Mouse (Mus musculus): Measurements from ENCODE around the gene Ilkap. TPM values are rescaled to one million over a fixed set of nuclear protein-coding genes. Genes with fewer than 3 reads are reported as not detected.

The Ilkap gene
- polyA plus RNA-seq, 1 experiment from 2014 or later: 147 TPM

GRCm38 (mm10) chr1:91434905-91435304 is 36.3 kb upstream of the Ilkap start:
- Histone ChIP-seq H3K9me3 (replicated peaks) (no peaks in the 10 kb centered on the region), H3K27me3 (no peaks in the 10 kb centered on the region), H3K9ac (no peak overlapping the region), H3K4me3 (no peak overlapping the region), H3K27ac (no peak overlapping the region), H3K4me2 (replicated peaks) (no peak overlapping the region), H3K36me3 (peaks cover 5% of the 10 kb centered on the region; the same call in 1 of the 2 replicates), H3K4me1 (peaks cover 6% of the 10 kb centered on the region)
- no peak for ATAC-seq (ENCODE audit: low FRiP score)
- whole genome bisulfite sequencing: 90% methylated on average over 8 of the region's 8 CpGs

- no peak for ATAC-seq (ENCODE audit: low FRiP score)
- 79% methylated on average over 7 of the region's 7 CpGs for WGBS
- Histone ChIP-seq H3K9ac (no peak overlapping the region), H3K27me3 (no peaks in the 10 kb centered on the region), H3K4me1 (no peaks in the 10 kb centered on the region), H3K9me3 (replicated peaks) (no peaks in the 10 kb centered on the region), H3K4me2 (replicated peaks) (no peak overlapping the region), H3K36me3 (peaks cover 4% of the 10 kb centered on the region; the same call in 1 of the 2 replicates), H3K4me3 (no peak overlapping the region), H3K27ac (no peak overlapping the region)
Observed at GRCm38 (mm10) chr1:91430761-91431160, 32.1 kb upstream of the Ilkap start.

GRCm38 (mm10) chr1:91429212-91429611 is 30.6 kb upstream of the Ilkap start:
- no peak for ATAC-seq (ENCODE audit: low FRiP score)
- 90% methylated on average over 10 of the region's 10 CpGs for WGBS
- H3K9me3 ChIP-seq (replicated peaks): no peaks in the 10 kb centered on the region
- no peak overlapping the region for H3K4me3 ChIP-seq
- H3K27me3 ChIP-seq: no peaks in the 10 kb centered on the region
- no peak overlapping the region for H3K27ac ChIP-seq
- no peak overlapping the region for H3K9ac ChIP-seq
- H3K4me1 ChIP-seq: no peaks in the 10 kb centered on the region
- H3K4me2 ChIP-seq (replicated peaks): no peak overlapping the region
- peaks cover 7% of the 10 kb centered on the region; the same call in 1 of the 2 replicates for H3K36me3 ChIP-seq

- no peak overlapping the region for H3K9ac ChIP-seq
- H3K9me3 ChIP-seq (replicated peaks): no peaks in the 10 kb centered on the region
- H3K36me3 ChIP-seq: peaks cover 7% of the 10 kb centered on the region; the same call in 1 of the 2 replicates
- no peak overlapping the region for H3K4me3 ChIP-seq
- H3K4me2 ChIP-seq (replicated peaks): no peak overlapping the region
- no peak overlapping the region for H3K27ac ChIP-seq
- 39% methylated on average over 4 of the region's 4 CpGs for WGBS
- H3K27me3 ChIP-seq: no peaks in the 10 kb centered on the region
- no peak for ATAC-seq (ENCODE audit: low FRiP score)
- 0 out of 2 replicates have a peak, but pooled peaks cover 2% of the 10 kb centered on the region for H3K4me1 ChIP-seq
Observed at GRCm38 (mm10) chr1:91428614-91429013, 30.0 kb upstream of the Ilkap start.

GRCm38 (mm10) chr1:91426397-91426796 is 27.8 kb upstream of the Ilkap start:
- H3K36me3 ChIP-seq: 0 out of 2 replicates have a peak, but pooled peaks cover 7% of the 10 kb centered on the region
- H3K27ac ChIP-seq: no peak overlapping the region
- H3K4me1 ChIP-seq: 0 out of 2 replicates have a peak, but pooled peaks cover 5% of the 10 kb centered on the region
- no peaks in the 10 kb centered on the region for H3K27me3 ChIP-seq
- no peak overlapping the region for H3K9ac ChIP-seq
- WGBS: 86% methylated on average over 9 of the region's 9 CpGs
- ATAC-seq (ENCODE audit: low FRiP score): no peak
- no peak overlapping the region for H3K4me3 ChIP-seq
- H3K9me3 ChIP-seq (replicated peaks): no peaks in the 10 kb centered on the region
- H3K4me2 ChIP-seq (replicated peaks): no peak overlapping the region

GRCm38 (mm10) chr1:91420601-91421065 is 22.0 kb upstream of the Ilkap start:
- no peak overlapping the region for H3K27ac ChIP-seq
- H3K4me3 ChIP-seq: no peak overlapping the region
- H3K9ac ChIP-seq: no peak overlapping the region
- no peaks in the 10 kb centered on the region for H3K27me3 ChIP-seq
- peaks cover 5% of the 10 kb centered on the region; the same call in 1 of the 2 replicates for H3K4me1 ChIP-seq
- WGBS: 94% methylated on average over 8 of the region's 8 CpGs
- peaks cover 10% of the 10 kb centered on the region; the same call in 1 of the 2 replicates for H3K36me3 ChIP-seq
- no peaks in the 10 kb centered on the region for H3K9me3 ChIP-seq (replicated peaks)
- H3K4me2 ChIP-seq (replicated peaks): no peak overlapping the region
- no peak for ATAC-seq (ENCODE audit: low FRiP score)

GRCm38 (mm10) chr1:91419862-91420600 is 21.4 kb upstream of the Ilkap start:
- Histone ChIP-seq H3K27ac (no peak overlapping the region; the same call in 1 of the 2 replicates), H3K36me3 (peaks cover 10% of the 10 kb centered on the region; the same call in 1 of the 2 replicates)
- WGBS: 62% methylated on average over 10 of the region's 10 CpGs

GRCm38 (mm10) chr1:91417991-91418390 is 19.4 kb upstream of the Ilkap start:
- Histone ChIP-seq H3K4me3 (no peak overlapping the region), H3K9me3 (replicated peaks) (no peaks in the 10 kb centered on the region), H3K4me2 (replicated peaks) (no peak overlapping the region), H3K27me3 (no peaks in the 10 kb centered on the region), H3K36me3 (peaks cover 7% of the 10 kb centered on the region; the same call in 1 of the 2 replicates), H3K27ac (no peak overlapping the region), H3K4me1 (peaks cover 20% of the 10 kb centered on the region), H3K9ac (no peak overlapping the region)
- no peak for ATAC-seq (ENCODE audit: low FRiP score)
- 59% methylated on average over 1 of the region's 1 CpGs for WGBS

More at GRCm38 (mm10) chr1:91419862-91420600, 21.4 kb upstream of the Ilkap start:
- Histone ChIP-seq H3K4me2 (replicated peaks) (no peak overlapping the region), H3K4me3 (no peak overlapping the region), H3K9ac (no peak overlapping the region), H3K9me3 (replicated peaks) (no peaks in the 10 kb centered on the region), H3K4me1 (peaks cover 10% of the 10 kb centered on the region), H3K27me3 (no peaks in the 10 kb centered on the region)
- no peak for ATAC-seq (ENCODE audit: low FRiP score)

GRCm38 (mm10) chr1:91415311-91415710 is 16.7 kb upstream of the Ilkap start:
- no peak for ATAC-seq (ENCODE audit: low FRiP score)
- Histone ChIP-seq H3K9me3 (replicated peaks) (no peaks in the 10 kb centered on the region), H3K4me1 (peaks cover 38% of the 10 kb centered on the region)

GRCm38 (mm10) chr1:91414903-91415302 is 16.3 kb upstream of the Ilkap start:
- Histone ChIP-seq H3K27ac (peak overlapping the region; percentile 97), H3K27me3 (no peaks in the 10 kb centered on the region), H3K36me3 (peaks cover 7% of the 10 kb centered on the region; the same call in 1 of the 2 replicates), H3K4me3 (0 out of 2 replicates have a peak overlapping the region, but pooled peaks have one; percentile 80), H3K9ac (peak overlapping the region; percentile 64), H3K9me3 (replicated peaks) (no peaks in the 10 kb centered on the region), H3K4me1 (peaks cover 38% of the 10 kb centered on the region), H3K4me2 (replicated peaks) (peak overlapping the region; percentile 92)
- WGBS: 42% methylated on average over 4 of the region's 4 CpGs
- no peak for ATAC-seq (ENCODE audit: low FRiP score)

More at GRCm38 (mm10) chr1:91415311-91415710, 16.7 kb upstream of the Ilkap start:
- H3K4me3 ChIP-seq: no peak overlapping the region
- H3K9ac ChIP-seq: peak overlapping the region; percentile 64; the same call in 1 of the 2 replicates
- H3K36me3 ChIP-seq: peaks cover 7% of the 10 kb centered on the region; the same call in 1 of the 2 replicates
- no peaks in the 10 kb centered on the region for H3K27me3 ChIP-seq
- H3K4me2 ChIP-seq (replicated peaks): peak overlapping the region; percentile 92; the same call in 1 of the 2 replicates
- 76% methylated on average over 5 of the region's 5 CpGs for WGBS
- peak overlapping the region; percentile 97 for H3K27ac ChIP-seq

GRCm38 (mm10) chr1:91413898-91414594 is 15.4 kb upstream of the Ilkap start, which contains the start of gene Hes6:
Gene Hes6, minus strand, starts transcription at chr1:91414038.
- Histone ChIP-seq H3K4me1 (peaks cover 38% of the 10 kb centered on the region), H3K9me3 (replicated peaks) (no peaks in the 10 kb centered on the region), H3K36me3 (peaks cover 4% of the 10 kb centered on the region; the same call in 1 of the 2 replicates), H3K4me3 (peak within 1 kb of the TSS; percentile 80), H3K9ac (peak within 1 kb of the TSS; percentile 92), H3K27ac (peak within 1 kb of the TSS; percentile 97), H3K4me2 (replicated peaks) (peak within 1 kb of the TSS; percentile 92), H3K27me3 (no peaks in the 10 kb centered on the region)
- peak; percentile 70 for ATAC-seq (ENCODE audit: low FRiP score)
- under 1% methylated on average over 38 of the region's 39 CpGs for WGBS

- 0% methylated on average over 14 of the region's 14 CpGs for whole genome bisulfite sequencing
- peaks cover 38% of the 10 kb centered on the region for H3K4me1 ChIP-seq
- no peak; the same call in 1 of the 2 replicates for ATAC-seq (ENCODE audit: low FRiP score)
Observed at GRCm38 (mm10) chr1:91413536-91413897, 14.9 kb upstream of the Ilkap start.

More at GRCm38 (mm10) chr1:91413536-91413897, 14.9 kb upstream of the Ilkap start:
- no peaks in the 10 kb centered on the region for H3K27me3 ChIP-seq
- peaks cover 2% of the 10 kb centered on the region; the same call in 1 of the 2 replicates for H3K36me3 ChIP-seq
- H3K9me3 ChIP-seq (replicated peaks): no peaks in the 10 kb centered on the region
- peak overlapping the region; percentile 92 for H3K4me2 ChIP-seq (replicated peaks)
- H3K4me3 ChIP-seq: peak overlapping the region; percentile 80
- H3K9ac ChIP-seq: peak overlapping the region; percentile 64
- peak overlapping the region; percentile 97 for H3K27ac ChIP-seq

Data from hindbrain, embryonic 12.5 days (tissue).